Mouse (Mus musculus) heart, postnatal 25 days (tissue): ENCODE results near the gene Kif9. TPM values are rescaled to one million over a fixed set of nuclear protein-coding genes. Genes with fewer than 3 reads are reported as not detected.

Experiments
- DNase-seq: peaks from one replicate; pipeline ENCODE4 v3.0.0; 2022; ENCODE audit warnings: low spot score
- intact Hi-C: fragments of 180-260 bp; cut with DNase I; formaldehyde crosslinking; loops from one replicate; pipeline ENCODE4 v1.15.1; 2025
- total RNA-seq, 2 experiments: library from RNA; stranded (reverse); gene quantifications; 2 replicates each; pipeline ENCODE4 v1.2.3; 2021

The Kif9 gene
- under 1 TPM; 0.13 to 0.25 TPM for total RNA-seq

- intact Hi-C loops = loop anchor here (2.0 to 5.0 kb wide), 2 partner anchors 56 to 64 kb away; partner anchors contain the start of gene Setd2
- peak; percentile 94 for DNase-seq
Measured at GRCm38 (mm10) chr9:110476124-110477091, at the start of gene Kif9, which contains the start of gene Klhl18. Gene Kif9 (plus strand): TSS chr9:110476958. Gene Klhl18 (minus strand): TSS chr9:110476694.

GRCm38 (mm10) chr9:110431241-110431640 lies 45.5 kb upstream of the Kif9 start:
- intact Hi-C loops = no loop called here
- no peak for DNase-seq

- intact Hi-C loops = no loop called here
- DNase-seq = no peak
Measured at GRCm38 (mm10) chr9:110433045-110433444, 43.7 kb upstream of the Kif9 start.

GRCm38 (mm10) chr9:110436041-110436440 lies 40.7 kb upstream of the Kif9 start:
- intact Hi-C loops = no loop called here
- DNase-seq = no peak

- intact Hi-C loops = loop anchor here (10.0 kb wide), 1 partner anchor 345 kb away; no protein-coding TSS in a partner anchor
- no peak for DNase-seq
Measured at GRCm38 (mm10) chr9:110440049-110440448, 36.7 kb upstream of the Kif9 start.

GRCm38 (mm10) chr9:110440559-110440958 lies 36.2 kb upstream of the Kif9 start:
- DNase-seq = no peak
- intact Hi-C loops = loop anchor here (10.0 kb wide), 1 partner anchor 344 kb away; no protein-coding TSS in a partner anchor

- intact Hi-C loops = loop anchor here (5.0 to 10.0 kb wide), 2 partner anchors 179 to 336 kb away; no protein-coding TSS in a partner anchor
- no peak for DNase-seq
Measured at GRCm38 (mm10) chr9:110448356-110448755, 28.4 kb upstream of the Kif9 start.

GRCm38 (mm10) chr9:110448857-110449617 lies 27.7 kb upstream of the Kif9 start:
- intact Hi-C loops = loop anchor here (1.0 to 10.0 kb wide), 4 partner anchors 82 to 336 kb away; no protein-coding TSS in a partner anchor
- peak; percentile 24 for DNase-seq

- intact Hi-C loops = no loop called here
- no peak for DNase-seq
Measured at GRCm38 (mm10) chr9:110452523-110452922, 24.2 kb upstream of the Kif9 start.

GRCm38 (mm10) chr9:110457926-110458325 lies 18.8 kb upstream of the Kif9 start:
- DNase-seq = no peak
- intact Hi-C loops = no loop called here

GRCm38 (mm10) chr9:110459145-110459727 lies 17.5 kb upstream of the Kif9 start:
- DNase-seq = no peak
- intact Hi-C loops = no loop called here

- intact Hi-C loops = no loop called here
Measured at GRCm38 (mm10) chr9:110460884-110461815, 15.6 kb upstream of the Kif9 start.

GRCm38 (mm10) chr9:110462321-110462720 lies 14.4 kb upstream of the Kif9 start:
- intact Hi-C loops = no loop called here
- no peak for DNase-seq

More at GRCm38 (mm10) chr9:110460884-110461815, 15.6 kb upstream of the Kif9 start:
- no peak for DNase-seq

GRCm38 (mm10) chr9:110463983-110464591 lies 12.7 kb upstream of the Kif9 start:
- DNase-seq = no peak
- intact Hi-C loops = no loop called here

GRCm38 (mm10) chr9:110465336-110465735 lies 11.4 kb upstream of the Kif9 start:
- intact Hi-C loops = no loop called here
- DNase-seq = no peak

GRCm38 (mm10) chr9:110466179-110466578 lies 10.6 kb upstream of the Kif9 start:
- no peak for DNase-seq
- intact Hi-C loops = no loop called here

- no peak for DNase-seq
- intact Hi-C loops = loop anchor here (2.0 to 5.0 kb wide), 2 partner anchors 55 to 66 kb away; partner anchors contain the start of gene Setd2
Measured at GRCm38 (mm10) chr9:110477951-110478350, 1.2 kb downstream of the Kif9 start.

- DNase-seq = no peak
- intact Hi-C loops = loop anchor here (5.0 kb wide), 1 partner anchor 66 kb away; no protein-coding TSS in a partner anchor
Measured at GRCm38 (mm10) chr9:110478639-110479038, 1.9 kb downstream of the Kif9 start.
